Mouse (Mus musculus) spleen, postnatal 14 days (tissue): ENCODE results near the gene Olfr592.
"Not testable (repeated sequence)": the region's sequence is repeated elsewhere in the genome, so short reads cannot be mapped to it uniquely, and the experiment has no call there.

Experiments used
- DNase-seq, 2 experiments: peaks; one replicate each; pipeline ENCODE4 v3.0.0; 2021 to 2022; ENCODE audit warnings: low spot score in 2 of 2

The Olfr592 gene

GRCm38 (mm10) chr7:103184503-103184902, at the start of gene Olfr592:
Gene Olfr592, plus strand, starts transcription at chr7:103184803.
- DNase-seq: not testable (repeated sequence)

GRCm38 (mm10) chr7:103140579-103140978, 44.0 kb upstream of the Olfr592 start, which contains the start of gene Olfr588-ps1:
Gene Olfr588-ps1, plus strand, starts transcription at chr7:103140879.
- no peak for DNase-seq

- DNase-seq: no peak
These were observed 28.3 kb upstream of the Olfr592 start, which contains the start of gene Olfr589 for GRCm38 (mm10) chr7:103156256-103156655. Gene Olfr589, minus strand, starts transcription at chr7:103156356.

GRCm38 (mm10) chr7:103169697-103170096, 14.9 kb upstream of the Olfr592 start:
- DNase-seq: no peak

- no peak for DNase-seq
These were observed 6.4 kb upstream of the Olfr592 start, which contains the start of gene Olfr591 for GRCm38 (mm10) chr7:103178240-103178639. Gene Olfr591, minus strand, starts transcription at chr7:103178340.

DNA sequence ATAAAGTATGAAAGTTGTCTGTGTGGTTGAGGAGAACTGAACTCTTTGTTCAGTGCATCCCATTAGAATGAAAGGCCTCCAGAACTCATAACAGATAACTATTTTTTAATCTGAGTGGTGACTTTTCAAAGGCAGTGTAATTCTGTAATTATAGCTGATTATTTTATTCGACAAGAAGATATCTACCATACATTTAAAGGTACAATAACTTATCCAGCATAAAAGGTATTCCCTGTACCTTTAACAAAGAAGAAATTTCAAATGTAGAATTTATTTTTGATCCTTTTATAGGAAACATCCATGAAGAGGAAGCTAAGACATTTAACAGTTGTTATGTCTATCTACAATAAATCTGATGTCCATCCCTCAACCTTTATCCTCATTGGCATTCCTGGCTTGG, 27.0 kb downstream of the Olfr592 start, which contains the start of gene Olfr593:
TSS of gene Olfr593 (plus strand) at position 301 of the 400 bp plus-strand sequence.
- no peak for DNase-seq

DNA sequence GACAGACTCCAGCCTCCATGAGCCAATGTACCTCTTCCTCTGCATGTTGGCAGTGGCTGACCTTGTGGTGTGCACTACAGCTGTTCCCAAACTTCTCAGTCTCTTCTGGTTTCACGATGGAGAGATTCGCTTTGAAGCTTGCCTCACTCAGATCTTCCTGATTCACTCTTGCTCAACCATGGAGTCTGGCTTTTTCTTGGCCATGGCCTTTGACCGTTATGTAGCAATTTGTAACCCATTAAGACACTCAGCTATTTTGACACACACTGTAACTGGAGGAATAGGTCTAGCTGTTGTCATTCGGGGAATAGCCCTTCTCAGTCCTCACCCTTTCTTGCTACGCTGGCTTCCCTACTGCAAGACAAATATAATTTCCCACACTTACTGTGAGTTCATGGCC, 27.4 kb downstream of the Olfr592 start:
- not testable (repeated sequence) for DNase-seq

GRCm38 (mm10) chr7:103216696-103217095, 32.1 kb downstream of the Olfr592 start, which contains the start of gene Olfr594:
Gene Olfr594, plus strand, starts transcription at chr7:103216996.
- no peak for DNase-seq
